Mouse (Mus musculus): Measurements from ENCODE around the gene Map3k7cl.

Map3k7cl gene

GRCm38 (mm10) chr16:87635841-87636240 lies 82.7 kb downstream of the Map3k7cl start:
- no peak for DNase-seq (ENCODE audit: low read depth, low spot score)

DNA sequence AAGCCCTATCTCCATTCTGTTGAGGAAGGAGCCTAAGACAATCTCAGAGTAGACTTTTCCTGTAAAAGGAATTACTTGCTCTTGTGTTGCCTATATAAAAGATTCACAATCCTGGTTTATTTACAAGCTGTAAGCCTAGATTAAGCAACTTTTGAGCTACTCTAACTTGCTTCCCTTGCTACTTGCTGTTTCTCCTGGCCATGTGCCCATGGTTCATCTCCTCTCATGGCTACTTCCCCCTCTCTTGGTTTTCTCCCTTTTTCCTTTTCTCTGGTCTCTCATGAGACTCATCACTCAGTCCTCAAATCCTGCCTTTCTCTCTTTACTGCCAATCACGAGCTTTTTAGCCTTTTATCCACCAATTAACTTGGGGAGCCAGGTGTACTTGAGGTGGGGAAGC lies 85.0 kb downstream of the Map3k7cl start:
- no peak for DNase-seq (ENCODE audit: low read depth, low spot score)

GRCm38 (mm10) chr16:87642234-87642633 lies 89.1 kb downstream of the Map3k7cl start:
- DNase-seq (ENCODE audit: low read depth, low spot score) = no peak

DNA sequence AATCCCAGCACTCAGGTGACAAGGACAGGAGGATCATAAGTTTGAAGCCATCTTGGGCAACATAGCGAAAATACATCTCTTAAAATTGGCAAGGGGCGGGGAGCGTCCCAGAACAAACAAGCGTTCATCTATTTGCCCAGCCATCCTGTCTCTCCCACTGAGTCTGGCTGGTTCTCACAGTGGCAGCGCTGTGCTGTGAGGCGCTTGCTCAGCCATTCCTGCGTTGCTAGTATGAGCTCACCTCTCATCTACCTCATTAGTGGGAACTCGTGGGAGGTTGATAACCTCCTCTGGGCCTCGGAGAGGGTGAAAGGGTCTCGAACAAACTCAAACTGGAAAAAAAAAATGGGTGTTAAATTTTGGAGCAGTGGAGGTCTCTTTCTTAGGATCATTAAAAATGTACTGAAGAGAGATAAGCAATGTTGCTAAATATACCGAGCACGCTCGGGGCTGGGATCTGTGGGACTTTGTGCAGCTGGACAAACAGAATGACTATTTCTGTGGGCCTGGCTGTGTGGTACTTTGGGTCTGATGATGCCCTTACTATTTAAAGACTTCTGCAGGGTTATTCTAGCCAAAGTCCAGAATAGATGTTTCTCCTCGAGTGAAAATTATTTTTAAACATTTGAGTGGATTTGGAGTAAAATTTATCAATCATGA lies 91.1 kb downstream of the Map3k7cl start:
- no peak for DNase-seq (ENCODE audit: low read depth, low spot score)
